Mouse (Mus musculus): ENCODE measurements around the gene Dhps.

DNA sequence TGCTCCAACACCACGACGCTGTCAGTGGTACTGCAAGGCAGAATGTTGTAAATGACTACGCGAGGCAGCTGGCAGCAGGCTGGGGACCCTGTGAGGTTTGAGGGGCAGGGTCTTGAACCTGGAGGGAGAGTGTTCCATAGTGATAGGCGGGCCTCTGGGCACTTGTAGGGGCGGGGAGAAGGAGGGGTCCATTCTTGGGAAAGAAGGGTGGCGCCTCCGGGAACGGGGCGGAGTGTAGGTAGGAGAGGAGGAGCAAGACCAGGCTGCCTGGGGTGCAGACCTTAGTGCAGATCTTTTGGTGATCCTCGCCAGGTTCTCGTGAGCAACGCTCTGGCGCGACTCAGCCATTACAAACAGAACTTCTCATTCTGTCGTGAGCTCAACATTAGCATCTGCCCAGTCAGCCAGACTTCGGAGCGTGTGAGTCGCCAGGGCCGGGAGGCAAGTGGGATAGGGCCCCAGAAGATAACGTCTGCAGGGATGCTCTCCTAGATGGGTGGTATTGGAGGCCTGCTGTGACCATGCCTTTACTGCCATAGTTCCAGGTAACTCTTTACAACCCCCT, 20.1 kb downstream of the Dhps start:
- no peak for TF ChIP-seq GATA1 (IDR thresholded peaks at IDR 0.05; ENCODE audit: low read length)
- TF ChIP-seq TAL1 (IDR thresholded peaks at IDR 0.05; ENCODE audit: low read length) = no peak

Measured in erythroblast, embryonic 14.5 days (primary cell).